Mouse (Mus musculus): ENCODE results near the gene Gm3646. TPM values are rescaled to one million over a fixed set of nuclear protein-coding genes. Genes with fewer than 3 reads are reported as not detected.

Gm3646 gene
- total RNA-seq (2014; fragmentation: Nextera tagmentation) (not detected in 2 replicates), total RNA-seq (2017) (not detected in 2 replicates)

DNA sequence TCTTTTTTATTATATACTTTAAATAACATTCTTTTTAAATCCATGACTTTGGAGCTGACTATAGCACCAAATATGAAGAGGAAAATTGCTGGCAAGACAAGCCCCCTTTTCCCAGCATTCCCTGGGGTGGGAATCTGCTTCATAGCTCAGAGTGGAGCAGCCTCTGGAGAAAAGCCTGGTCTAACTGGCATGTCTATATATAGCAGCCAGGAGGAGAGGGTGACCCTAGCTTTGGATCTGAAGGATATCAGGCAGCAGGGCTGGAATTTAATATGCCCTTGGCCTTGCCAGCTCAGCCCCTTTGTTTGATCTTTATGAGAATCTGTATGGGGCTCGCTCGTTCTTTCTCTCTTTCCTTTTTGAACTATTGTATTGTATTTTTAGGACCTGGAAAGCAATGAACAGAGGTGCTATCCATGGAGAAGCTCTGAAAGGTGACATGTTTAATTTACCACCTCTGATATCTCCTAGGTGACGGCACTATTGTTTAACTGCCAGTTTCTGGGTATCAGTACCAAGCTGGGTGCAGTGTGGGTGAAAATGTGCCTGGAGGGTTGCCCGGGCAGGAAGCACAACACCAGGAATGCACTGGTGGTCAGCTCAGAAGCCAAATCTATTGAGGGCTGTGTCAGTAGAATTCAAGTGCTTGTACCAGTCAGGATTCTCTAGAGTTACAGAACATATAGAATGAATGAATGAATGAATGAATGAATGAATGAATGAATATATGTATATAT lies at the start of gene Gm3646:
Gene Gm3646 (minus strand): TSS at position 90 of the 737 bp plus-strand sequence.
- no peak for ATAC-seq (replicated peaks; ENCODE audit: low FRiP score, low TSS enrichment, poor library complexity, severe bottlenecking)

DNA sequence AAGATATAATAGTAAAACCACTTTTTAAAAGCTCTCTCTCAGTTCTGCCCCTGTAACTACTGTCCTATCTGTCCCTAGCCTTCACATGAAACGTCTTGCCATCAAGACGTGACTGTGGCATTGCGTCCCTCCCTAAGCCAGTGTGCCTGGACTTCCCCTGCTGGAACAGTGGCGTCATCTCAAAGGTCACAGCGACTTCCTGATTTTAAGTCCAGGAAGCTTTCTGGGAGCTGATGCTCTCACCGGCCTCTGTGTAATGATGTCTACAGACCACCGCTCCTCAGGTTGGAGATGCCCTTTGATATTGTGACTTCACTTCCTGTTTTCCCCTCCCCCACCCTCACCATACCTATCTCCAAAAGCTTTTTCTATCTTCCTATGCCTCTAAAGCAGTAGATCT lies 41.9 kb upstream of the Gm3646 start:
- ATAC-seq (replicated peaks; ENCODE audit: low FRiP score, low TSS enrichment, poor library complexity, severe bottlenecking), result no peak

DNA sequence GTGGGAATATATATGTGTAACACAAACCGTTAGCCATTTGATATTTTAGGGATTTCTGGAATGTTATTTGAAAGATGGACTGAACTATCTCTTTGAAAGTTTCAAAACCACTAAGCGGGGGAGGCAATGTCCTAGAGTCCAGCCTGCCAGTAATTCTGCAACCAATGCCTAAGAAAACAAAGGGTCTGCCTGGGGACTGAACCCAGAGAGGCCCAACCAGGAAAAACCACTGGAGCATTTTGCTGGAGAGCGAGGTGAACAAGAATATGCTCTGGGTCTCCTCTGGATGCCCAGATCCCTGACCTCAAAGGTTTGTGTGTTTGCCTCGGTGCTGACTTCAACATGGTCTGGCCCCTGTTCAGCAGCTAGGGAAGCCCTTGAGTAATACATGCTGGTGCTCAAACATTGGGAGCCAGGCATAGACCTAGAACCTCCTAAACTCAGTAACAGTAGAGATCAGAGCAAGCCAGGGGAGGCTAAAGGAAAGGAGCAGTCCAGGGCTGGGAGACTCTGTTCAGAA lies 41.0 kb upstream of the Gm3646 start:
- ATAC-seq (replicated peaks; ENCODE audit: low FRiP score, low TSS enrichment, poor library complexity, severe bottlenecking), result no peak

DNA sequence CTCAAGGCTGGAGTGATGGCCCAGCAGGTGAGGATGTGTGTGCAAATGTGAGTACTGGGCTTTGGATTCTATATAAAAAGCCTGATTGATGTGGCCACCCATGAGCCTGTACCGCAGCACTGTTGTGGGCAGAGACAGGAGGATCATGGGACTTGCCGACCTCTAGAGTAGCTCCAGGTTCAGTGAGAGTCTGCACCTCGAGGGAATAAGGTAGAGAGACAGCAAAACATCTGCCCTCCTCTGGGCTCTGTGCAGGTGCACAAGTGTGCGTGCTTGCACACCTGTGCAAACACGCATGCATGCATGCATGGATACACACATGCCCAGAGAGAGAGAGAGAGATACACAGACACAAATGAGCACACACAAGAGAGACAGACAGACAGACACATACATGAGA lies 38.2 kb upstream of the Gm3646 start:
- no peak for ATAC-seq (replicated peaks; ENCODE audit: low FRiP score, low TSS enrichment, poor library complexity, severe bottlenecking)

DNA sequence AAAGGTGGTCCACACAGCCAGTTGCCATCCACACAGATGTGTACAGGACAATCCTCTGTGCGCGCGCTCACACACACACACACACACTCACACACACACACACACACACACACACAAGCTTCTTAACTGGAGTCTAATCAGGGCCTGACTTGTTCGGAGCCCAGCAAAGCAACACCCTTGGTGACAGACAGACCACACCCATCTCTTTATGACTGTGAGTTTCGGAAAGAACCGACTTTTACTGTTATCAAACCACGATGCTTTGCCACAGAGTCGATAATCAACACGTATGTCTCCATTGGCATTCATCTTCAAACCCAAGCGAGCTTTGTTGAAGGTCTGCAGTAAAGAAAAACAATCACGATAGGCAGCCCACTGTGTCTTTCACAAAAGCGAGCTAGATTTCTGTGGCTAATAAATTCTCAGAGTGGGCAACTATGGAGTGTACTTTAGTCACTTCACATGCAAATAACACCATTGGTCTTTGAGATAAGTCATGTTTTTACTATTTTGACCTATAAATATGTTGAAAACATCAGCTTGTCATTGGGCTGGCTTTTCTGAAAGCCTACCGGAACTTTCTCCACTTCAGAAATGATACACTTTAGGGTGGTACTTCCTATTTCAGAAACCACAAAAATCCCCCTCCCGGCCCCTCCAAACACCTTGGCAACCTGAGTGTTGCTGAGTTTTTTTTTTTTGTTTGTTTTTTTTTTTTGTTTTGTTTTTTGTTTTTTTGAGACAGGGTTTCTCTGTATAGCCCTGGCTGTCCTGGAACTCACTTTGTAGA lies 37.3 kb upstream of the Gm3646 start:
- ATAC-seq (replicated peaks; ENCODE audit: low FRiP score, low TSS enrichment, poor library complexity, severe bottlenecking), result peak; percentile 84

DNA sequence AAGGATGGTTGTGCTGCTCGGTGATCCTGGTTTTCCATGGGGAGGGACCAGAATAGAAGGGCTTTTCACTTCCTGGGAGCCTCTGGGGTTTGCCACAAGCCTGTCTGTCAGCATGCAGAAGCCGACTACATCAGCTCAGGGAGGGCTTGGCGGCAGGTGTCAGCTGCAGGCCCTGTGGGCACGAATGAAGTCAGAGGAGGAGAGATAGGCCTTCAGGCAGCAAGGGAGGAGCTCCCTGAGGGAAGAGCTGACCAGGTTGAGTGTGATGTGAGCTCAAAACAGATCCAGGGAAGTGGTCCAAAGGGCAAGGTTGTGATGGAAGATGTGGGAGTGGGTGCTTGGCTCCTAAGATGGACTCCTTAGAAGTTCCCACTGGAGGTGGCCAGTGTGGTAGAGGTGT lies 35.7 kb upstream of the Gm3646 start:
- no peak for ATAC-seq (replicated peaks; ENCODE audit: low FRiP score, low TSS enrichment, poor library complexity, severe bottlenecking)

DNA sequence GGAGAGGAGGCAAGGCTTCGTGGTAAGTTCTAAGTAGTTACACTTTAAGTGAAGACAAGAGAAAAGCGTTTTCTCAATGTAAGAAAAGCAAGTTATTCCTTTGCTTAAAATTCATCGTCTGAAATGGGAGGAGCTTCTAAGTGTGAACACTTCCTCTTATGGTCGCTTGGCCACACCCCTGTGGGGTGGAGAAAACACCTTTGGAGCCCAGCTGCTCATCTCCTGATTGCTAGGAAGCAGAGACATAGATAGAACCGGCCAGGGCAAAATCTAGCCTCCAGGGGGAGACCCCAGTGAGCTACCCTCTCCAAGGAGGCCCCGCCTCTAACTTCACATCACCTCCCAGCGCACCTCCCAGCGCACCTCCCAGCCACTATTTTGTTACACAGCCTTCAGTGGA lies 34.7 kb upstream of the Gm3646 start:
- no peak for ATAC-seq (replicated peaks; ENCODE audit: low FRiP score, low TSS enrichment, poor library complexity, severe bottlenecking)

DNA sequence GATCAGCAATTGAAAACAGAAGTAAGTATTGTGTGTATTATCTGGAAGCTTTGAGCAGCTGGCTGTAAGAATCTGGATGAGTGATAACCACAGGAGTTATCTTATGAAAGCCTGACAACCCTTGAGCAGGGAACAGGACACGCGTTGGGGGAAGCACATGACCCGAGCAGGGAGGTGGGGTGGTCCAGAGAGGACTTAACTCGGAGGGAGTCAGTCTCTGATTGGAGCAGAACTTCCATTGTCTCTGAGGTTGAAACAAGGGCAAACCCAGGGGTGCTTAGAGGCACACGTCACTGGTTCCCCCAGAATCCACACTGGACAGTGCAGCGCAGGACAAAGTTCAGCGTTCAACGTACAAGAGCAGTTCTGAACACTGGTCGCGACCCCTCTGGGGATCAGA lies 34.1 kb upstream of the Gm3646 start:
- ATAC-seq (replicated peaks; ENCODE audit: low FRiP score, low TSS enrichment, poor library complexity, severe bottlenecking), result no peak

DNA sequence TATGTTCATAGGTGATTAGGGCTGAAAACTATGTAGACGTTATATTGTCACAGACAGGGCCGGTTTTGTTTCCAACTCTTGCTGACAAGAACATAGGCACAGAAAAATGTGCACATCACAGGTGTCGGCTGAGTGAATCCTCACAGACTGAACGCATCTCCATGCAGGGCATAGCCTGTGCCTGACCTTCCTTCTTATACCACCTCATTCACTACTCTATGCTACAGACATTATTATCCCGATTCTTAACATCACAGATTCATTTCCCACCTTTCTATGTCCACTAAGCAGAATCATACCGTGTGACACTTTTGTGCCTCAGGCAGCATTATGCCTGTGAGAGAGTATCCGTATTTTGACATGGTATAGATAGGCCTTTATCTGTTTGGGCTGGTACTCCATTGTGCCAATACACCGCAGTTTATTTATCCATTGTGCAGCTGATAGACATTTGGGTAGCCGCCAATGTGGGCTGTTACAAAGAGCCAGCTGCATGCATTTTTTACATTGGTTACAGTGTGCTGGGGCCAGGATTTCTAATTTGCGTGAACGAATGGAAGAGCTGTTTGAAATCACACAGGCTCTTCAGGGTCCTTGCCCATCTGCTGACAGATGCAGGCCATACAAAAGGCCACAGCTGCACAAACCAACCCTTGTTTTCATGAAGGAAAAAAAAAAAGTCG lies 33.5 kb upstream of the Gm3646 start:
- ATAC-seq (replicated peaks; ENCODE audit: low FRiP score, low TSS enrichment, poor library complexity, severe bottlenecking), result peak; percentile 51

DNA sequence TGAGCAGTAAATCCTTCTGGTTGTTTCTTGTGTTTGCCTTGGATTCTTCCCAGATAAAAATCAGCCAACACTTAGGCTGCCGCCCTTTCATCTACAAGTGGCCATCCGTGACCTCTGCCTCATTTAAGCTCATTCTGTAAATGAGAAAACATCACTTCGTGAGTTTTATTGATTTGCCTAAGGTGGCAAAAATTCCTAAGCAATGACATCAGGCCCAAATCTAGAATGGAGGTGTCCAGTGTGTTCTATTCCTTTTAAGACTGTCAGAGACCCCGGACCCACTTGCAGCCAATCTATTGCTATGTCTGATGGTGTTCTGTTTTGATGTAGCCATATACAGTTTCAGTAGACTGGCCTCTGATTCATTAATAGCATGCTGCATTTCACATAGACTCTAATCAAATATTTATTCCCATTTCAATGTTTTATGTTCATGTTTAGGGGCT lies 26.5 kb upstream of the Gm3646 start:
- ATAC-seq (replicated peaks; ENCODE audit: low FRiP score, low TSS enrichment, poor library complexity, severe bottlenecking), result no peak

DNA sequence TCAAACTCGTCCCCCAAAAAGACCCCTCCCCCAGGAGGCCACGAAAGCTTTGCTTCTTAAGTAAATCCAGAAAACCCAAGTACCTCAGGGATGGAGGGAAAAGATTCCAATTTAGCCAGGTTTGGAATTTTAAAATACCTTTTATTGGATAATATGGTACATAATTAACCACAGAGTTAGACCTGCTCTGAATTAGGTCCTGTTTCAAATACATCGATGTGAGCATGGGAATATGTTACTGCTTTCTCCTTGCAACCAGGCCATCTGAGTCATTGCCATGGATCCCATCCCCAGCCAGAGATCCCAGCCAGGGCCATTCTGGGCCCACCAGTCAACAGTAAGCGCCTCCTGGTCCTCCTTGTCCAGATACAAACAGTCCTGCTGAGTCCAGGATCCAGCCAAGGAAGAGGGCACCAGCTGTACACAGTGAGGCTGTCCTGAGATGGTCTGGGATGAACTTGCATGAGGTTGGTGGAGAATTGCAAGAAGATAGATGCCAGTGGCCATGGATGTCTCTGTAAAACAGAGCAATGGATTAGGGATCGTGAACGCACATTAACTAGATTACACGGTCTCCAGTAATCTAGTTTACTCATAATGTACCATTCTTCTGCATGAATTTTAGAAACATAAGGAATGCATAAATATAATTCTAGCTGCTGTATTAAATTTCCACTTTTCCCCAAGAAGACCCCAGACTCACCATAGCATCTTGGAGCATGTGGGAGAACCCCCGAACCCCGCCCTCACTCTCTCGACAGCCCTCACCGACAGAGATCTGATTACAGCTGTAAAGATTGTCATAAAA lies 25.9 kb upstream of the Gm3646 start:
- ATAC-seq (replicated peaks; ENCODE audit: low FRiP score, low TSS enrichment, poor library complexity, severe bottlenecking), result no peak

DNA sequence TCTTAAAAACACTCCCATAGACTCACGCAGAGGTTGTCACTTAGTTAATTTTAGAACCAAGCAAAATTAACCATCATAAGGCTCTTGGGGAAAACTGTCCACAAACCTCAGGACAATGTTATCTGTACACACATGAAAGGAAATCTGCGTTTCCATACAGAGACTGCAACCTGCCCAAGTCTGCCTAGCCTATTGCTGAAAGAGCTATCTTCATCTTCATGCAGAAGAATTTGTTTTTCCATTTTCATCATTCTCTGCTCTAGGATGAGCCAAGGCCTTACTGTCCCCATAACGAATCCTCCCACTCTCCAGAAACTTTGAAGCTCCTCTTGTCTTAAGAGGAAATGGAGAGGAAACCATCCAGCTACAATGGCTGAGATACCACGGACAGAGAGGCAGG lies 19.8 kb upstream of the Gm3646 start:
- no peak for ATAC-seq (replicated peaks; ENCODE audit: low FRiP score, low TSS enrichment, poor library complexity, severe bottlenecking)

DNA sequence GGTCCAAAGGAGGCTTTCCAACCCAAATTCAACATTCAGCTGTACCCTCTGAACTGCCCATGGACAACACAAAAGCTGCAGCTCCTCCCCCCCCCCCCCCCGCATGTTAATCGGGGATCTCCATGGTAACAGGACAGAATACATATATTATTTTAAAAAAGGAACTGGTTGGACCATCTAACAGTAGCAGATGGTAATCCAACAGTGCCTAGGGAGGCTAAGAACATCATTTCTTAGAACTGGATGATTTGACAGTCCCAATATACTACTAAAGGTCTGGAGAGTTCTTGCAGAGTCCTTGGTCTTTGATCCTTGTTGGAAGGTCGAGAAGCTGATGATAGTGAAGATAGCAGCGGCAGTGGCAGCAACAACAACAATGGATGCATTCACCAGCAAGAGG lies 19.1 kb upstream of the Gm3646 start:
- no peak for ATAC-seq (replicated peaks; ENCODE audit: low FRiP score, low TSS enrichment, poor library complexity, severe bottlenecking)

DNA sequence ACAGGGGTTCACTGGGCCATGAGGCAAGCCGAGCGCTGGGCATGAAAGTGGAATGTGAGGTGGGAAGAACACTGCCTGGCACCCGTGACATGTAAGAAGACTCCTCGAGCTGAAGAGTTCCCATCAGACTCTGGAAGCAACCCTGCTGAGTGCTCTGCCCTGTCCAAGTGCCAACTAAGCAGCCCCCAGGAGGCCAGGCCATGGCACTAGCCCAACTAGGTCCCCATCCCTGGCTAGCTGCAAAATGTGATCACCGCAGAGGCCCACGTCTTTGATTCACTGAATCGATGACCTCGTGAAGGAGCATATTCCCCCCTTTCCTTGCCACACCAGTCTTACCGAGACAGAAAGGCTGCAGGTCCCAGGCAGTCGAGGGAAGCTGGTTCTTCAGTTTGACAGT lies 14.5 kb upstream of the Gm3646 start:
- ATAC-seq (replicated peaks; ENCODE audit: low FRiP score, low TSS enrichment, poor library complexity, severe bottlenecking), result no peak

DNA sequence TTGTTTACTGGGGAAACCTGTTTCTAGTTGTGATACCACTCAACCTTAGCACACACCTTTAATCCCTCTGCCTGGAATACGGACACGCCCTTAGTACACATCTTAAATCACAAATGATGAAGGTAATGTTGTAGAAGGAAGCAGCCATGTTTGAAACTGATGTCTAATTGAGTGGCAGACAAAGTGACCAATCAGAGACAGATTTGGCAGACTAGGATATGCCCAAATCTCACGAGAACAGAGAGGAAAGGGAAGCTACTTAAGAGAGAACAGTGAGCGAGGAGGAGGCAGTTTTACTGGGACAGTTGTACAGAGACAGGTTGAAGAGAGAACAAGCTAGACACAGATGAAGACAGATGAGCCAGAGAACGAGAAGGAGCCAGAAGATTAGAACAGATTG lies 10.6 kb upstream of the Gm3646 start:
- ATAC-seq (replicated peaks; ENCODE audit: low FRiP score, low TSS enrichment, poor library complexity, severe bottlenecking), result no peak

DNA sequence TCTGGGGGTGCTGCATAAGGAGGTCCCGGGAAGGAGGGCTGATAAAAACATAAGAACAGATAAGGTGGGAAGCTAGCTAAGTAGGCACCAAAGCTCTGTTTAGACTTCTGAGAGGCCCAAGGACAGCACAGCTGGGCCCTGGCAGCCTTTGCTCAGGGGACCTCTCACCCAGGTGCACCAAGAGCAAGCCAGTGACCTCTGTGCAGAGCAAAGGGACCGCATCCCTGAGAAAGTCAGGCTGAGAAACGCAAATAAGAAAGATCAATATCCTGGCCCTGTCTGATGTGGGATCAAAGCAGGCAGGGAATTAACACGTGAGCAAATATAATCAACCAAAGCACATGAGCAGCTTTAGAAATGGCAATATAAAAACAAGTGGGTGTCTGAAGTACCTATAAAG lies 7.9 kb upstream of the Gm3646 start:
- ATAC-seq (replicated peaks; ENCODE audit: low FRiP score, low TSS enrichment, poor library complexity, severe bottlenecking), result no peak

DNA sequence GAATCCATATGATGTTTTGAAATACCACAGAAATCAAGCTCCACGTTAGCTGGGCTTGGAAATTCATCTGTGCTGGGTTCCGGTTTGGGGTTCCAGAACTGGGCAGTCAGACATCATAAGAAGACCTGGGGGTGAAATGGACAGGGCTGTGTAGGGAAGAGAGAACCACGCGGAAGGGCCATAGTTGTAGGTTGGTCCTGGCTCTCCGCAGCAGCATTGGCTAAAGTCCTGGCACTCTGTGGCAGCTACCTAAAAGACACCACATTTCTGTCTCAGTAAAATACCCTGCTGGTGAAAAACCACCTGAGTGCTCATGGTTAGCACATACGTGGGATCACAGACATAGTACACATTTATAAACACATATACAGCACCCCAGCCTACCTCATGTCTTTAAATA lies 343 bp downstream of the Gm3646 start:
- no peak for ATAC-seq (replicated peaks; ENCODE audit: low FRiP score, low TSS enrichment, poor library complexity, severe bottlenecking)

DNA sequence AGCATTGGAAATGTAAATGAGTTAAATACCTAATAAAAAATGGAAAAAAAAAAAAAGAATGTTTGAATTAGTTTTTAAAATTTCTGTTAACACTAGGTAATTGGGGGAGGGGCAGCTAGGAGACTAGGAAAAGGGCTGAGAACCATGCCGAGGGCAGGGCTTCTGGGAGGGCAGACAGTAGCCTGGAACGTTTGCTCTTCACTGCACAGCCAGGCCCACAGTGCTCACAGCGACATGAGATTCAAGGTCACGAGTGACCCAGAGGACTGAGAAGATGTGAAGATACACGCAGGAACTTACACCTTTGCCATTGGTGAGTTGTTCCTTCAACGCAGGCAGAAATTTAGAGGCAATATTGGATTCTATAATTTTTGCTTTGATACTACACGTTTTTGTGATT lies 2.2 kb downstream of the Gm3646 start:
- ATAC-seq (replicated peaks; ENCODE audit: low FRiP score, low TSS enrichment, poor library complexity, severe bottlenecking), result no peak

DNA sequence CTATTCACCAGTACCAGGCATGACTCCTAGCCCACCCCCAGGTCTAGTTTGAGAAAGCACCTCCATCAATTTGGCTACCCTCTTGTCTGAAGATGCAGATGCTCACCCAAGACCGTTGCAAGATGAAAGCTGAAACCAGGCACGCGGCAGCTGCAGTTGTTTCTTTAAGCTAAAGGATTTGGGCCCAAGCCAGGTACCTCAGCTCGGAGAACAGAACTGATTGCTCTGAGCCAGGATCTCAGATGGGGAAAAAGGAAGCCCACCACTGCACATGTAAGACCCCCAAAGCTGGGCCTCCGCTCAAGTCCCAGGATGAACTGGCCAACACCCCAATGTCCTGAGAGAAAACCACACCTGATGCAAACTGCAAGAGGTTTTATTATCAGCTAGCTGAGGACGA lies 7.6 kb downstream of the Gm3646 start:
- ATAC-seq (replicated peaks; ENCODE audit: low FRiP score, low TSS enrichment, poor library complexity, severe bottlenecking), result no peak

Data from megakaryocyte-erythroid progenitor cell, adult 5-6 weeks (primary cell).